In the genomic region with DNA sequence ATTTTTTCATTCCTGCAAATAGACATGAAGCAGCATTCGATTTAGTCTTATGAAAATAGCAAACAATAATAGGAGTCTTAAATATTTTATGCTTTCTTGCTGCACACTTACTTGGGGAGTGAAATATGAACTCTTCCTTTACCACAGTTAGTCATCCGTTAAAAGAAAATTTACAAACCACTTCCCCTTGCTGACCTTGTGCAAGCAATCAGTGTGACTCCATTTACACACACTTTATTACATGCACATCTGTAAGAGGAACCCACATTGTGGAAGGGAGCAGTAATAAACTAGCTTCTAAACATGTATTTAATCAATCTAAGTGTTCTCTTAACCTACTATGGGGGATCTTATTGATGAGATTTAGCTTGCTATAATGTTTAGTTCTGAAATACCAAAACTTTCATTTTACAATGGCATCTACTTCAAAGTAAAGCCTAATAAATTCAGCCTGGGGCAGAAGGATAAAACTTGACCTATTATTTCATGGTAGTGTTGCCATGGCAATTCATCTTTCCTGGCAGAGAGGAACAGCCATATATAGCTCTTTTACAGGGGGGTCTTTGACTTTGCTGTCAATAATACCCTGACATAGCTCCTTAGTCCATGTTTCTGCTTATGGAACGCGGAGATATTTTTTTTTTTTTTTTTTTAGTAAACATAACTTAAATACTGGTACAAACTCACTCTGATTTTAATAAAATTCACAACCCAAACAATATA, we compare ENCODE assay signal across 25 mouse cellular contexts.
DNase-seq lines count a peak whose midpoint lies in the region; ATAC-seq and TF ChIP-seq lines count a peak whose summit lies in the region.
"Had no signal": no experiment of that assay in that cellular context is flagged by ENCODE, and none has a peak within 500 bp of the region (broad histone marks: within the 10 kb centered on the region; RNA-seq: fewer than 3 reads in every experiment).

No protein-coding gene starts in this region.

- no peak for ATAC-seq in hindbrain, embryonic 14.5 days (ENCODE audit: low FRiP score)
- no peak for ATAC-seq in hindbrain, postnatal 0 days
- ATAC-seq in granulocyte monocyte progenitor cell, adult 5-6 weeks (replicated peaks; ENCODE audit: poor library complexity, severe bottlenecking), result peak; percentile 95
- no peak for ATAC-seq in midbrain, postnatal 0 days (ENCODE audit: low FRiP score)
- ATAC-seq: intestine, embryonic 16.5 days; liver, postnatal 0 days; Patski had no signal

- no peak for DNase-seq in hindbrain, embryonic 14.5 days (ENCODE audit: low spot score)
- DNase-seq in hindbrain, postnatal 0 days (ENCODE audit: low spot score), result no peak
- peak; percentile 75 for DNase-seq in 416B (ENCODE audit: low read depth)
- no peak for DNase-seq in midbrain, postnatal 0 days (ENCODE audit: low spot score)
- no peak for DNase-seq in layer of hippocampus, postnatal 14 days (ENCODE audit: low spot score in 2 of 2)
- DNase-seq in T-cell, adult 2 months (ENCODE audit: low spot score), result no peak
- DNase-seq in heart, postnatal 4 days, result no peak
- DNase-seq: adrenal gland, postnatal 36 days; cerebellum, postnatal 10 days; embryo, embryonic 11 days; gastrocnemius, postnatal 14 days; kidney, postnatal 10 days; liver, postnatal 0 days; right cerebral cortex, postnatal 14 days; thymus, postnatal 14 days had no signal

- H3K4me1 ChIP-seq in hindbrain, embryonic 14.5 days (replicated peaks; ENCODE audit: control insufficient read depth, insufficient read depth, low read length), result peaks cover 35% of the 10 kb centered on the region
- H3K4me1 ChIP-seq in hindbrain, postnatal 0 days (ENCODE audit: insufficient read depth, low read length), result no peaks in the 10 kb centered on the region
- peaks cover 3% of the 10 kb centered on the region; the same call in 1 of the 2 replicates for H3K4me1 ChIP-seq in midbrain, postnatal 0 days (ENCODE audit: insufficient read depth, low read length)
- H3K4me1 ChIP-seq: embryonic facial prominence, embryonic 15.5 days; forebrain, embryonic 10.5 days; limb, embryonic 15.5 days; megakaryocyte, embryonic 14.5 days; neural tube, embryonic 12.5 days had no signal

- H3K36me3 ChIP-seq in hindbrain, embryonic 14.5 days (replicated peaks; ENCODE audit: control insufficient read depth, insufficient read depth), result peaks cover 4% of the 10 kb centered on the region; the same call in 1 of the 2 replicates
- H3K36me3 ChIP-seq in hindbrain, postnatal 0 days (ENCODE audit: insufficient read depth, low read length), result no peaks in the 10 kb centered on the region
- H3K36me3 ChIP-seq in midbrain, postnatal 0 days (ENCODE audit: insufficient read depth, low read length), result no peaks in the 10 kb centered on the region
- H3K36me3 ChIP-seq: embryonic facial prominence, embryonic 15.5 days; forebrain, embryonic 10.5 days; hindbrain, embryonic 13.5 days; limb, embryonic 15.5 days; neural tube, embryonic 12.5 days had no signal

- H3K9me3 ChIP-seq in hindbrain, embryonic 14.5 days (ENCODE audit: control insufficient read depth, low read length), result no peaks in the 10 kb centered on the region
- H3K9me3 ChIP-seq in hindbrain, postnatal 0 days (ENCODE audit: low read length), result no peaks in the 10 kb centered on the region
- no peaks in the 10 kb centered on the region for H3K9me3 ChIP-seq in midbrain, postnatal 0 days (ENCODE audit: low read length)
- H3K9me3 ChIP-seq: embryonic facial prominence, embryonic 15.5 days; forebrain, embryonic 10.5 days; hindbrain, embryonic 13.5 days; limb, embryonic 15.5 days; megakaryocyte, embryonic 14.5 days; neural tube, embryonic 12.5 days had no signal

- peak overlapping the region; percentile 14 for H3K27ac ChIP-seq in hindbrain, embryonic 14.5 days
- H3K27ac ChIP-seq in hindbrain, postnatal 0 days, result no peak overlapping the region
- peak overlapping the region; percentile 65; the same call in 1 of the 2 replicates for H3K27ac ChIP-seq in midbrain, postnatal 0 days (ENCODE audit: low read depth, low read length)
- H3K27ac ChIP-seq: embryonic facial prominence, embryonic 15.5 days; forebrain, embryonic 10.5 days; left cerebral cortex, adult 2 months; limb, embryonic 15.5 days; neural tube, embryonic 12.5 days had no signal

- no peak for TF ChIP-seq CTCF in hindbrain, postnatal 0 days (IDR thresholded peaks at IDR 0.05; ENCODE audit: low read depth)
- no peak for TF ChIP-seq CTCF in midbrain, postnatal 0 days (IDR thresholded peaks at IDR 0.05)

- no peak overlapping the region for H3K4me3 ChIP-seq in hindbrain, embryonic 14.5 days (replicated peaks; ENCODE audit: low read length)
- no peak overlapping the region for H3K4me3 ChIP-seq in hindbrain, postnatal 0 days (ENCODE audit: low read length)
- no peak overlapping the region for H3K4me3 ChIP-seq in midbrain, postnatal 0 days (ENCODE audit: low read depth, low read length)
- H3K4me3 ChIP-seq: embryonic facial prominence, embryonic 15.5 days; forebrain, embryonic 10.5 days; hindbrain, embryonic 13.5 days; left cerebral cortex, adult 2 months; limb, embryonic 15.5 days; megakaryocyte, embryonic 14.5 days; neural tube, embryonic 12.5 days had no signal

- WGBS in hindbrain, embryonic 14.5 days, result 62% methylated on average over 4 of the region's 4 CpGs
- 76% methylated on average over 4 of the region's 4 CpGs for WGBS in hindbrain, postnatal 0 days
- WGBS in midbrain, postnatal 0 days, result 46% methylated on average over 4 of the region's 4 CpGs

- no peaks in the 10 kb centered on the region for H3K27me3 ChIP-seq in hindbrain, embryonic 14.5 days (ENCODE audit: control insufficient read depth, insufficient read depth, low read length)
- no peaks in the 10 kb centered on the region for H3K27me3 ChIP-seq in hindbrain, postnatal 0 days (ENCODE audit: insufficient read depth, low read length)
- H3K27me3 ChIP-seq in midbrain, postnatal 0 days (ENCODE audit: insufficient read depth, low read length), result no peaks in the 10 kb centered on the region
- H3K27me3 ChIP-seq: embryonic facial prominence, embryonic 15.5 days; hindbrain, embryonic 13.5 days; limb, embryonic 15.5 days; neural tube, embryonic 12.5 days had no signal

- no peak overlapping the region for H3K4me2 ChIP-seq in hindbrain, embryonic 14.5 days (replicated peaks)
- no peak overlapping the region for H3K4me2 ChIP-seq in hindbrain, postnatal 0 days (ENCODE audit: low read depth, low read length)
- no peak overlapping the region for H3K4me2 ChIP-seq in midbrain, postnatal 0 days (ENCODE audit: low read depth, low read length, poor library complexity, severe bottlenecking)
- H3K4me2 ChIP-seq: embryonic facial prominence, embryonic 15.5 days; hindbrain, embryonic 13.5 days; limb, embryonic 15.5 days; neural tube, embryonic 12.5 days had no signal

- no peak overlapping the region for H3K9ac ChIP-seq in hindbrain, embryonic 14.5 days
- H3K9ac ChIP-seq in hindbrain, postnatal 0 days (replicated peaks; ENCODE audit: low read length), result no peak overlapping the region
- no peak overlapping the region for H3K9ac ChIP-seq in midbrain, postnatal 0 days (replicated peaks; ENCODE audit: low read length, poor library complexity, severe bottlenecking)
- H3K9ac ChIP-seq: embryonic facial prominence, embryonic 15.5 days; hindbrain, embryonic 13.5 days; limb, embryonic 15.5 days; liver, postnatal 0 days; neural tube, embryonic 12.5 days had no signal
